Mouse (Mus musculus) liver, embryonic 11.5 days (tissue): ENCODE data around the gene Setdb1. TPM values are rescaled to one million over a fixed set of nuclear protein-coding genes. Genes with fewer than 3 reads are reported as not detected.
A peak's percentile ranks its signal among the peaks of the same experiment; 100 is the strongest.

Experiments
- ATAC-seq: fragments of 200-750 bp; cut with Nextera tagmentation; replicated peaks from 2 replicates; pipeline ENCODE4 v1.8.0; 2017; ENCODE audit warnings: moderate number of reproducible peaks, mild to moderate bottlenecking, moderate TSS enrichment, moderate library complexity; ENCODE audit not compliant: low FRiP score
- DNase-seq: peaks from one replicate; pipeline ENCODE4 v3.0.0-alpha.2; 2017; ENCODE audit warnings: low spot score
- H3K27ac ChIP-seq: fragments of 300-500 bp; sonication (generic); 2 replicates; pipeline ENCODE4 v1.5.1; 2014; ENCODE audit warnings: mild to moderate bottlenecking, low read depth, low read length, control low read depth
- H3K27me3 ChIP-seq: fragments of 300-500 bp; sonication (generic); replicated peaks from 2 replicates; pipeline ENCODE4 v1.6.1; 2014; ENCODE audit warnings: low read length, mixed read lengths; ENCODE audit not compliant: control insufficient read depth, insufficient read depth
- H3K36me3 ChIP-seq: fragments of 300-500 bp; sonication (generic); 2 replicates; pipeline ENCODE4 v1.6.1; 2014; ENCODE audit warnings: mild to moderate bottlenecking, low read length, moderate library complexity, mixed read lengths; ENCODE audit not compliant: control insufficient read depth, insufficient read depth
- H3K4me1 ChIP-seq: fragments of 300-500 bp; sonication (generic); replicated peaks from 2 replicates; pipeline ENCODE4 v1.6.1; 2014; ENCODE audit warnings: low read length, mixed read lengths; ENCODE audit not compliant: control insufficient read depth, insufficient read depth
- H3K4me2 ChIP-seq: fragments of 300-500 bp; sonication (generic); 2 replicates; pipeline ENCODE4 v1.6.1; 2014; ENCODE audit warnings: mild to moderate bottlenecking, control low read depth, moderate library complexity
- H3K4me3 ChIP-seq: fragments of 300-500 bp; sonication (generic); 2 replicates; pipeline ENCODE4 v1.5.1; 2014; ENCODE audit warnings: low read depth, low read length, control low read depth
- H3K9ac ChIP-seq: fragments of 300-500 bp; sonication (generic); 2 replicates; pipeline ENCODE4 v1.6.1; 2014; ENCODE audit warnings: low read depth, low read length, control low read depth
- H3K9me3 ChIP-seq: fragments of 300-500 bp; sonication (generic); 2 replicates; pipeline ENCODE4 v1.6.1; 2016; ENCODE audit warnings: low read length, inconsistent platforms, mixed read lengths; ENCODE audit not compliant: control insufficient read depth
- WGBS: fragments of 180-500 bp; shearing (Covaris S2); extraction: QIAGEN DNeasy Blood & Tissue Kit; methylation state at CpG from one replicate; pipeline ENCODE4 v1.1.7; 2014; 5-methylcytosine and 5-hydroxymethylcytosine counted together
- polyA plus RNA-seq: library from polyadenylated mRNA; unstranded; fragments of >200 nt; fragmentation: Nextera tagmentation; extraction: Ambion mirVana; gene quantifications from 2 replicates; pipeline ENCODE4 v1.2.1, GENCODE M21; 2014

Setdb1 gene
- polyA plus RNA-seq, 1 experiment from 2014 or later = 47.0 TPM

DNA sequence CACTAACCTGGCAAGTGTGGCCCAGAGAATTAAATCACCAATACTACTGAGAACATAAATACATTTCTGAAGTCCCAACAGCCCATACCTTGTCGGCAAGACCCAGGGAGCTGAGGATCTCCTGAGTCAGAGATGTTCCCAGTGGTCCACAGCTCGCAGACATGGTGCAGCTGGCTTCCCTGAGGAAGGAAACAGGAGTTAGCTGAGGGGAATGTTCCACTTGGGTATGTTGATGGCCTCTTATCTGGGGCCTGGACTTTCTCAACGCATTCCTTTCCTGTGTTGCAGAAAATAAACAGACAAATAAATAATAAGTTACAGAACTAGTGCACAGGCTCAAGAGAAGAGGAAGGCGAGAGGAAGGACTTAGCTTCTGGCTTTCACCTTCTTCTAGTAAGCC lies 50.8 kb downstream of the Setdb1 start:
- Histone ChIP-seq H3K27me3 (no peaks in the 10 kb centered on the region), H3K4me1 (no peaks in the 10 kb centered on the region; the same call in 1 of the 2 replicates), H3K9ac (no peak overlapping the region), H3K4me3 (no peak overlapping the region), H3K9me3 (no peaks in the 10 kb centered on the region), H3K27ac (no peak overlapping the region), H3K36me3 (peaks cover 4% of the 10 kb centered on the region), H3K4me2 (no peak overlapping the region)
- ATAC-seq = no peak
- DNase-seq = no peak
- WGBS = 80% methylated on average over 4 of the region's 4 CpGs

- Histone ChIP-seq H3K9ac (no peak overlapping the region), H3K27ac (no peak overlapping the region), H3K4me1 (no peaks in the 10 kb centered on the region; the same call in 1 of the 2 replicates), H3K4me2 (no peak overlapping the region), H3K36me3 (peaks cover 4% of the 10 kb centered on the region), H3K4me3 (no peak overlapping the region), H3K27me3 (no peaks in the 10 kb centered on the region), H3K9me3 (no peaks in the 10 kb centered on the region)
- no peak for DNase-seq
- 82% methylated on average over 3 of the region's 3 CpGs for WGBS
- no peak for ATAC-seq
These were observed 55.7 kb downstream of the Setdb1 start for GRCm38 (mm10) chr3:95301204-95301796.

- Histone ChIP-seq H3K27me3 (no peaks in the 10 kb centered on the region), H3K4me2 (no peak overlapping the region), H3K4me1 (peaks cover 12% of the 10 kb centered on the region), H3K4me3 (no peak overlapping the region), H3K9me3 (no peaks in the 10 kb centered on the region), H3K9ac (no peak overlapping the region), H3K36me3 (peaks cover 6% of the 10 kb centered on the region; the same call in 1 of the 2 replicates), H3K27ac (no peak overlapping the region)
- ATAC-seq = no peak
- WGBS = 59% methylated on average over 7 of the region's 7 CpGs
- no peak for DNase-seq
These were observed 59.0 kb downstream of the Setdb1 start for GRCm38 (mm10) chr3:95298018-95298417.

- DNase-seq (no peak), ATAC-seq (0 out of 2 replicates have a peak, but pooled peaks have one; percentile 30)
- H3K27me3 ChIP-seq = no peaks in the 10 kb centered on the region
- 19% methylated on average over 5 of the region's 5 CpGs for WGBS
- peaks cover 12% of the 10 kb centered on the region for H3K4me1 ChIP-seq
- no peak overlapping the region for H3K4me3 ChIP-seq
- peaks cover 11% of the 10 kb centered on the region; the same call in 1 of the 2 replicates for H3K36me3 ChIP-seq
- no peaks in the 10 kb centered on the region for H3K9me3 ChIP-seq
- H3K9ac ChIP-seq = no peak overlapping the region
- H3K4me2 ChIP-seq = no peak overlapping the region
- H3K27ac ChIP-seq = no peak overlapping the region
These were observed 60.9 kb downstream of the Setdb1 start for GRCm38 (mm10) chr3:95296103-95296469.

DNA sequence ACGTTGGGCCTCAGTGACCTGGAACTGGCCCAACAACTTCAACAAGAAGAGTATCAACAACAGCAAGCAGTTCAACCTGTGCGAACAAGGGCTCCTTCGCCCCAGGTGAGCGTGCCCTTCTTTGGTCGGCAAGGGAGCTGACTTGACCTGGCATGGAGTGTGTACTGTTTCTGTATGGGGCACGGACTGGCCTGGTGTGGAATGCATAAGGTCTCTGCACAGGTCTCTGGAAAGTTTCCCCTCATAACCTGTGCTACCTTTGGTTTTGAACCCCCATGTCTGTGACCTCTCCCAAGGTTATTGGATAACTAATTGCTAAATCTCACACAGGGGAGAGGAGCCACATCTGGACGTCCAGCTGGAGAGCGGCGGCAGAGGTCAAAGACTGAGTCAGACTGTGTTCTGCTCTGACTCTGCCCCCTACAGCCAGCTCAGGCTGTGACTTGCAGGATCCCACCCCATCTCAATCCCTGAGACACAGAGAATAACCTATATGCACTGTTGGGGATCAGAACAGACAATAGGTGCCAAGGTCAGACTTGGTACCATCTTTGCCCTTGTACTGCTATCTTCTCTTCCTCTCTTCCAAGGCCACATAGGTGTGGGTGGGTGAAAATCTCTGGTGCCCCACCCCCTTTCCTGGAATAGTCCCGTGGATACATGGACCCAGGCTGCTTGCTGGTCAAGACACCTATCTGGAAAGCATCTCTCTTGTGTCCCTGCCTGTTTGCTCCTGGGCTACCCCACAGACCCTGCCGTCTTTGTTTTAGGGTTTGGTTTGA lies 61.5 kb downstream of the Setdb1 start:
- Histone ChIP-seq H3K9me3 (no peaks in the 10 kb centered on the region), H3K9ac (no peak overlapping the region), H3K27ac (no peak overlapping the region), H3K4me1 (peaks cover 12% of the 10 kb centered on the region), H3K4me3 (no peak overlapping the region), H3K27me3 (no peaks in the 10 kb centered on the region), H3K36me3 (peaks cover 14% of the 10 kb centered on the region), H3K4me2 (no peak overlapping the region)
- DNase-seq (no peak), ATAC-seq (no peak)
- 78% methylated on average over 11 of the region's 11 CpGs for WGBS

DNA sequence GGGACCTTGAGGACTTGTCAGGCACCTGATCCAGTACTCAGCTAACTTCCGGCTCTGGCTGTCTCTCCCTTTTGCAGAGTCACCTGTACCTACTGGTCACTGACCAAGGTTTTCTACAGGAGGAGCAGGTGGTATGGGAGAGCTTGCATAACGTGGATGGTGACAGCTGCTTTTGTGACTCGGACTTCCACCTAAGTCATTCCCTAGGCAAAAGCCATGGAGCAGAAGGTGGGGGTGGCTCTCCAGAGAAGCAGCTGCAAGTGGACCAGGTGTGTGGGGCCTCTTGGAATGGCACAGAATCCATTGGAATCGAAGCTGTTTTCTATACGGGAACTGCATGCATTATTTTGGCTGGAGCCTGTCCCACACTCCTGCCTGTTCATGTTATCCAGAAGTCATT lies 62.3 kb downstream of the Setdb1 start:
- Histone ChIP-seq H3K4me1 (peaks cover 12% of the 10 kb centered on the region), H3K27ac (peak overlapping the region; percentile 34; the same call in 1 of the 2 replicates), H3K27me3 (no peaks in the 10 kb centered on the region), H3K4me2 (no peak overlapping the region), H3K4me3 (no peak overlapping the region), H3K9ac (no peak overlapping the region), H3K36me3 (peaks cover 14% of the 10 kb centered on the region), H3K9me3 (no peaks in the 10 kb centered on the region)
- WGBS = 83% methylated on average over 5 of the region's 5 CpGs
- no peak for ATAC-seq
- no peak for DNase-seq

DNA sequence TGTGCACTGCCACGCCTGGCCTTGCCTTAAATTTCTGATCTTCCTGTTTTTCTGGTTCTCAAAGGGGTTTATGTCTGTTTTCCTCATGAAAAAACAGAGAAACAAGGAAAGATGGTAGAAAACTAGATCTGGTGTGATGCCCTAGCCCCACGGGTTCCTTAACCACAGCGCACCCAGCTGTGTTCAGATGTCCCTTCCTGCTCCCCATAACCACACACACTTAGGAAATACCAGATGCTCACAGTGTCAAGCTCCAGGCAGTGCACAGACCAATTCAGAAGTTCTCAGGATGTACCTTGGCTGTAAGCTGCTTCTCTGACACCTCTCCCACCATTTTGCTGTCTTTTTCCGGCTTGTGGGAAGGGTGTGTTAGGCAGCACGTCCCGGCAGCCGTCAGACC lies 62.7 kb downstream of the Setdb1 start:
- Histone ChIP-seq H3K27ac (peak overlapping the region; percentile 34; the same call in 1 of the 2 replicates), H3K4me2 (0 out of 2 replicates have a peak overlapping the region, but pooled peaks have one; percentile 4), H3K4me1 (peaks cover 12% of the 10 kb centered on the region), H3K4me3 (no peak overlapping the region), H3K9ac (no peak overlapping the region), H3K9me3 (no peaks in the 10 kb centered on the region), H3K36me3 (peaks cover 14% of the 10 kb centered on the region), H3K27me3 (no peaks in the 10 kb centered on the region)
- WGBS = 70% methylated on average over 7 of the region's 7 CpGs
- ATAC-seq (no peak), DNase-seq (no peak)

GRCm38 (mm10) chr3:95293537-95293936 lies 63.5 kb downstream of the Setdb1 start:
- peaks cover 12% of the 10 kb centered on the region for H3K4me1 ChIP-seq
- no peak overlapping the region for H3K4me2 ChIP-seq
- H3K9ac ChIP-seq = no peak overlapping the region
- H3K9me3 ChIP-seq = no peaks in the 10 kb centered on the region
- WGBS = 43% methylated on average over 11 of the region's 11 CpGs
- H3K4me3 ChIP-seq = no peak overlapping the region
- peak overlapping the region; percentile 23; the same call in 1 of the 2 replicates for H3K27ac ChIP-seq
- DNase-seq (no peak), ATAC-seq (0 out of 2 replicates have a peak, but pooled peaks have one; percentile 16)
- H3K27me3 ChIP-seq = no peaks in the 10 kb centered on the region
- H3K36me3 ChIP-seq = peaks cover 16% of the 10 kb centered on the region
